Mouse (Mus musculus) small intestine, adult 2 months (tissue): ENCODE measurements around the gene Aldh3b2.

Source experiments
- CTCF ChIP-seq: fragments of 200-500 bp; IDR thresholded peaks from 2 replicates; pipeline ENCODE4 v1.5.1; 2012; ENCODE audit warnings: low read depth, mild to moderate bottlenecking, control low read depth, inconsistent platforms, low read length, moderate library complexity, mixed read lengths; ENCODE audit not compliant: insufficient replicate concordance, insufficient read length; ENCODE audit errors: extremely low read depth
- POLR2A ChIP-seq: fragments of 200-500 bp; IDR thresholded peaks from 2 replicates; pipeline ENCODE4 v1.6.1; 2012; ENCODE audit warnings: low read depth, mild to moderate bottlenecking, control low read depth, inconsistent platforms, low read length, moderate library complexity

DNA sequence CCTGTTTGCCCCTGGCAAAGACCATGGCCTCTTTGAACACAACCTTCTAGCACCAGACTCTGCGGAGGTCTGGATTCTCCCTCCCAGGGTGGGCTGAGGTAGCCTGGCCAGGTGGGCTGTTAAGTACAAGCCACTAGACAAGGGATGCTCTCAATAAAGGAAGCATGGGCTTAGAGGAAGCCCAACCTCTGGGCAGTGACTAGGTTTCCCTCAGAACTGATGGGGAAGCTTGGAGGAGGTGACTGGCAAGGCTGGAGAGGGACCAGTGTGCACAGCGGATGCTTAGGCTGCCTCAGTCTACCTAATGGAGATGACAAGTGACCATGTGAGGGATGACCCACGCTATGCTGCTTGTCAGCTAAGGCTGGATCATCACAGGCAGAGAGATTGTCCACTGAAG lies 19.8 kb downstream of the Aldh3b2 start:
- no peak for TF ChIP-seq CTCF
- no peak for TF ChIP-seq POLR2A
